Mouse (Mus musculus): ENCODE measurements around the gene Ltc4s. TPM values are rescaled to one million over a fixed set of nuclear protein-coding genes. Genes with fewer than 3 reads are reported as not detected.

Ltc4s gene
- polyA plus RNA-seq, 1 experiment from 2014 or later = 2.1 TPM

DNA sequence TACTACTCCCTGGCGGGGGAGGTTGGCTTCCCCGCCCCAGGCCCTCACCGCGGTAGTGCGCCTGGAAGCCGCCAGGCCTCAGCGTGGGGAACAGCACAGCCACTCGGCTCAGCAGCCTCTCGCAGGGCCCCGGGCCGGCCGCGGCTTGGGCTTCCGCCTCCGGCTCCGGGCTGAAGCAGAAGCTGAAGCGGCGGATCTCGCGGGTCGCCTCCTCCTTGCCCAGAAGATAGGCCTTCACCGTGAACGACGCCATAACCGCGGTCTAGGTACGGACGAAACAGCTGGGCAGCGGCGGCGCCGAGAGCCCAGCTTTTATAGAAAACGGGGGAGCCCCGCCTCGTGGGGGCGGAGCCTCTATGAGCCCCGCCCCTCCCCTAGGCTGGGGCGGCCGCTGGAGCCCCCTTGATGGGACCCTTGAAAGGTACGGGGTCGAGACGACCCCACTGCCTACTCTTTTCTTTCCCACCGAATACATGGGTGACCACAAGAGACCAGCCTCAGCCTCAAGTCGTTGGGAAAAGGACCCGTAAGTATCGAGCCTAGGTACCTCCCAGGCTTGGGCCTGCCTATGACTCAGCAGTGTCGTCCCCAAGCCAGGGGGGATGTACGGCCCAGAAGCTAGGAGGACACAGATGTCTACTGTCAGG lies 27.8 kb downstream of the Ltc4s start, which contains the start of the genes Sqstm1 and Mgat4b:
TSS of gene Sqstm1 (minus strand) at position 323 of the 647 bp plus-strand sequence.
TSS of gene Mgat4b (plus strand) at position 386 of the 647 bp plus-strand sequence.
- H3K9ac ChIP-seq = peak within 1 kb of the TSS; percentile 94
- H3K4me2 ChIP-seq = peak within 1 kb of the TSS; percentile 79
- peak within 1 kb of the TSS; percentile 96 for H3K4me3 ChIP-seq (ENCODE audit: low read depth, low read length)
- under 1% methylated on average over 48 of the region's 48 CpGs for WGBS
- no peaks in the 10 kb centered on the region for H3K27me3 ChIP-seq (ENCODE audit: insufficient read depth, low read length)
- ATAC-seq (ENCODE audit: insufficient read depth) (peak; percentile 81), DNase-seq (peak; percentile 91)
- H3K27ac ChIP-seq (ENCODE audit: low read depth) = peak within 1 kb of the TSS; percentile 98
- no peak for TF ChIP-seq CTCF (IDR thresholded peaks at IDR 0.05; ENCODE audit: low read depth)
- peaks cover 17% of the 10 kb centered on the region for H3K4me1 ChIP-seq (ENCODE audit: insufficient read depth)
- no peaks in the 10 kb centered on the region for H3K9me3 ChIP-seq (ENCODE audit: low read depth, low read length)
- H3K36me3 ChIP-seq (ENCODE audit: insufficient read depth) = peaks cover 23% of the 10 kb centered on the region

DNA sequence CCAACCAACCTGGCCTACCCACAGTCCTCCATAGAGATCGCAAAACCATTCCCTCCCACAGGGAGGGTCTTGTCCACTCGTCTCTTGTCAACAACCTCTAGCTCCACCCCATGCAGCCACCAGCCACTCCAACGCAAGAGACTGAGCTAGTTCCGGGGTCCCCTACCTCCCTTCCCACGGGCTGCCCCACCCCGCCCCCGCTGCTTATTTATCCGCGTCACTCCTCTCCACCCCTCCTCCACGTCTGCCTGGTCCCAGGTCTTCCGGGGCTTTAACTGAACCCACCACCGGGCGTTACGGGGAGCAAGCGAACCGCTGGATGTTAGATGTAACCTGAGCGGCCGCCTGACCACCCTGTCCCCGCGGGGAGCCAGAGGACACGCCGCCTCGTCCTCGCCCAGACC lies 28.3 kb downstream of the Ltc4s start:
- Histone ChIP-seq H3K27me3 (ENCODE audit: insufficient read depth, low read length) (no peaks in the 10 kb centered on the region), H3K4me2 (peak overlapping the region; percentile 79), H3K27ac (ENCODE audit: low read depth) (peak overlapping the region; percentile 98), H3K4me3 (ENCODE audit: low read depth, low read length) (peak overlapping the region; percentile 96), H3K4me1 (ENCODE audit: insufficient read depth) (0 out of 2 replicates have a peak, but pooled peaks cover 12% of the 10 kb centered on the region), H3K9me3 (ENCODE audit: low read depth, low read length) (no peaks in the 10 kb centered on the region), H3K9ac (peak overlapping the region; percentile 94), H3K36me3 (ENCODE audit: insufficient read depth) (peaks cover 28% of the 10 kb centered on the region)
- DNase-seq = peak; percentile 91
- peak; percentile 95 for ATAC-seq (ENCODE audit: insufficient read depth)
- WGBS = 2% methylated on average over 24 of the region's 24 CpGs
- no peak for TF ChIP-seq CTCF (IDR thresholded peaks at IDR 0.05; ENCODE audit: low read depth)

DNA sequence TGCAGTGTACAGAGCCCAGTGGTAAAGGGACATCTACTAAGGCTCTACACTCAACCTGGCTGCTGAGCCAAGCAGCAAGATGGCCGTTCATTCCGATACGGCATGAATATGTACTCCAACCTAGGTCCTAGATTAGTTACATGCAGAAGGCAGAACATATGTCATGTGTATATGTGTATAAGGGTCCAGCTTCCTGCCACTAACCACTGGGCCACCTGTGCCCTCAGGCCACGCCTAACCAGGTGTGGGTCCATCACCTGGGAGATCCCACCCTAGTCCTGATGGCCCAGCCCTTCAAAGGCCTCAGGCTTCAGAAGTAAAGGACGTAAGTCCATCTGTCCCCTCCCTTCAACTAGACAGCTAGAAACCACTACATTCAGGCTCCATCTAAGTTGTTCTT lies 30.4 kb downstream of the Ltc4s start:
- H3K36me3 ChIP-seq (ENCODE audit: insufficient read depth) = peaks cover 49% of the 10 kb centered on the region
- H3K4me1 ChIP-seq (ENCODE audit: insufficient read depth) = 0 out of 2 replicates have a peak, but pooled peaks cover 9% of the 10 kb centered on the region
- H3K9ac ChIP-seq = no peak overlapping the region
- H3K27ac ChIP-seq (ENCODE audit: low read depth) = no peak overlapping the region
- no peak overlapping the region for H3K4me2 ChIP-seq
- no peaks in the 10 kb centered on the region for H3K9me3 ChIP-seq (ENCODE audit: low read depth, low read length)
- no peak overlapping the region for H3K4me3 ChIP-seq (ENCODE audit: low read depth, low read length)
- DNase-seq = no peak
- WGBS = 95% methylated on average over 5 of the region's 5 CpGs
- H3K27me3 ChIP-seq (ENCODE audit: insufficient read depth, low read length) = no peaks in the 10 kb centered on the region
- TF ChIP-seq CTCF (IDR thresholded peaks at IDR 0.05; ENCODE audit: low read depth) = no peak
- ATAC-seq (ENCODE audit: insufficient read depth) = no peak

DNA sequence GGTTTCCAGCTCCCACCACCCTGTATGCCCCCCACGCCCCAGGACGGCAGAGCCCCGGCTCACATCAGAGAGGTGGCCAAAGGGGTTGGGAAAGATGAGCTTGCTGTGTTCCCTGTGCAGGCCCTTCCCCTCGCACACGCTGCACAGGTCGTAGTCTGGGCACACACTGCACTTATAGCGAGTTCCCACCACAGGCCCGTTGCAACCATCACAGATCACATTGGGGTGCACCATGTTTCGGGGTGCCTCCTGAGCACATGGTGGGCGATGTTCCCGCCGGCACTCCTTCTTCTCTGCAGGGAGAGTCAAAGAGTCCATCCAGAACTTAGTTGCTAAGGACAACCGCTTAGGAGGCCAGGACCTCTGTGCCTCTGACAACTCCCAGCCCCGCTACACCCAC lies 31.1 kb downstream of the Ltc4s start:
- no peak for ATAC-seq (ENCODE audit: insufficient read depth)
- H3K27ac ChIP-seq (ENCODE audit: low read depth) = no peak overlapping the region
- WGBS = 92% methylated on average over 14 of the region's 14 CpGs
- H3K4me1 ChIP-seq (ENCODE audit: insufficient read depth) = 0 out of 2 replicates have a peak, but pooled peaks cover 7% of the 10 kb centered on the region
- no peak for TF ChIP-seq CTCF (IDR thresholded peaks at IDR 0.05; ENCODE audit: low read depth)
- no peaks in the 10 kb centered on the region for H3K9me3 ChIP-seq (ENCODE audit: low read depth, low read length)
- H3K36me3 ChIP-seq (ENCODE audit: insufficient read depth) = peaks cover 56% of the 10 kb centered on the region
- no peak overlapping the region for H3K9ac ChIP-seq
- DNase-seq = no peak
- no peak overlapping the region for H3K4me2 ChIP-seq
- no peak overlapping the region for H3K4me3 ChIP-seq (ENCODE audit: low read depth, low read length)
- no peaks in the 10 kb centered on the region for H3K27me3 ChIP-seq (ENCODE audit: insufficient read depth, low read length)

DNA sequence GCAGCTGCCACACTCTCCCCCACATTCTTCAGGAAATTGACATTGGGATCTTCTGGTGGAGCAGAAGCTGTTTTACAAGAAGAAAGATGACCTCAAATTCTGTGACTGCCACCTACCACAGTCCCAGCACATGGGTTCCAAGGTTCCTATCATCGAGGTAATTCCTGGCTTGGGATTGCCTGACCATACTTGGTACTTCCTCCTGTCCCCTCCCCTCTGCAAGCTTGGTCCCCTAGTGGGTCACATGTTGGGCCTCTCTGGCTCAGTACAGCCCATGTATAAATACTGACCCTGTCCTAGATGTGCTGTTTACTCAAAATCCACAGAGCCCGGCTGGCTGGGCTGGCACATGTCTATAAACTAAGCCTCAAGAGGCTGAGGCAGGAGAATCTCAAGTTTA lies 32.4 kb downstream of the Ltc4s start:
- 77% methylated on average over 2 of the region's 2 CpGs for WGBS
- Histone ChIP-seq H3K36me3 (ENCODE audit: insufficient read depth) (peaks cover 69% of the 10 kb centered on the region), H3K4me2 (no peak overlapping the region), H3K4me1 (ENCODE audit: insufficient read depth) (0 out of 2 replicates have a peak, but pooled peaks cover 7% of the 10 kb centered on the region), H3K9me3 (ENCODE audit: low read depth, low read length) (no peaks in the 10 kb centered on the region), H3K27me3 (ENCODE audit: insufficient read depth, low read length) (no peaks in the 10 kb centered on the region), H3K27ac (ENCODE audit: low read depth) (no peak overlapping the region), H3K9ac (no peak overlapping the region), H3K4me3 (ENCODE audit: low read depth, low read length) (no peak overlapping the region)
- no peak for DNase-seq
- no peak for TF ChIP-seq CTCF (IDR thresholded peaks at IDR 0.05; ENCODE audit: low read depth)
- no peak for ATAC-seq (ENCODE audit: insufficient read depth)

DNA sequence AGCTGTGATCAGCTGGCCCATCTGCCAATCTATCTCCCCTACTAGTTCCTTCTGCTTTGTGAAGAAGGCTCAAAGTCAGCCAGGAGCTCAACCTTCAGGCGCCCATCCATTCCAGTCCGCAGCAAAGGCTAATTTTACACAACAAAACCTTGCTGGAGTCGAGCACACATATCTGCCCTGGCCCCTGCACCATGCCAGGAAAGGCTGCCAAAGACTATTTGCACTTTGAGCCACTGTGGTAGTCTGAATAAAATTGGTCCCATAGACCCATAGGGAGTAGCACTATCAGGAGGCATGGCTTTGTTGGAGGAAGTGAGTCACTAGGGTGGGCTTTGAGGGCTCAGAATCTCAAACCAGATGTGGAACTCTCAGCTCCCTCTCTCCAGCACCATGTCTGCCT lies 33.0 kb downstream of the Ltc4s start:
- Histone ChIP-seq H3K4me3 (ENCODE audit: low read depth, low read length) (no peak overlapping the region), H3K27ac (ENCODE audit: low read depth) (no peak overlapping the region), H3K9ac (no peak overlapping the region), H3K9me3 (ENCODE audit: low read depth, low read length) (no peaks in the 10 kb centered on the region), H3K4me1 (ENCODE audit: insufficient read depth) (0 out of 2 replicates have a peak, but pooled peaks cover 7% of the 10 kb centered on the region), H3K27me3 (ENCODE audit: insufficient read depth, low read length) (no peaks in the 10 kb centered on the region), H3K4me2 (no peak overlapping the region), H3K36me3 (ENCODE audit: insufficient read depth) (peaks cover 75% of the 10 kb centered on the region)
- TF ChIP-seq CTCF (IDR thresholded peaks at IDR 0.05; ENCODE audit: low read depth) = no peak
- ATAC-seq (ENCODE audit: insufficient read depth) (no peak), DNase-seq (no peak)
- 89% methylated on average over 3 of the region's 3 CpGs for WGBS

DNA sequence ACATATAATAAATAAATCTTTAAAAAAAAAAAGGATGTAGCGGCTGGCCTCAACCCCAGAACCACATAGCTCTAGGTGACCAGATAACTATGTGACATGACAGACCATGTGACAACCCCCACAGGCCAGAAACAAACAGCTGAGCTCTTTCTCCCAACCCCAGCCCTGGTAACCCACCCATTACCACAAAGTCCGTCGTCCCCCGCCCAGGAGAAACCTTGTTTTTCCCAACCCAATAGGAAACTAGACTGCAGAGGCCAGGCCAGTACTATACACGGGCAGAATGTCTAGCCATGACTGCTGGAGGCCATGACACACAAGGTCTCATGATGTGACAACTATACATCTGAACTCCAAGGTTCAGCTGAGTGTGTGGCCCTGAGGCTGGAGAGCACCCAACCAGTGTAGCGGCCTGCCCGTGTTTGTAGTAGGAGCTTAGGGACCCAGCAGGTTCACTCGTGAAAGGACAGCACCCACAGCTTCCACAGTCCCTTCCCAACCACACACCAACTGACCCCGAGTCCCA lies 35.1 kb downstream of the Ltc4s start:
- no peak overlapping the region for H3K9ac ChIP-seq
- no peaks in the 10 kb centered on the region for H3K27me3 ChIP-seq (ENCODE audit: insufficient read depth, low read length)
- 89% methylated on average over 9 of the region's 9 CpGs for WGBS
- no peak overlapping the region for H3K4me2 ChIP-seq
- no peak for TF ChIP-seq CTCF (IDR thresholded peaks at IDR 0.05; ENCODE audit: low read depth)
- no peak for ATAC-seq (ENCODE audit: insufficient read depth)
- no peaks in the 10 kb centered on the region for H3K4me1 ChIP-seq (ENCODE audit: insufficient read depth)
- H3K9me3 ChIP-seq (ENCODE audit: low read depth, low read length) = no peaks in the 10 kb centered on the region
- H3K36me3 ChIP-seq (ENCODE audit: insufficient read depth) = peaks cover 92% of the 10 kb centered on the region
- no peak for DNase-seq
- no peak overlapping the region for H3K4me3 ChIP-seq (ENCODE audit: low read depth, low read length)
- H3K27ac ChIP-seq (ENCODE audit: low read depth) = no peak overlapping the region

Data from lung, embryonic 14.5 days (tissue).